ENCODE assay signal across 8 mouse cellular contexts in genomic region chr16:58523044-58523859, GRCm38 (mm10). TPM values are rescaled to one million over a fixed set of nuclear protein-coding genes. Genes with fewer than 3 reads are reported as not detected.
DNase-seq lines count a peak whose midpoint lies in the region; ATAC-seq and TF ChIP-seq lines count a peak whose summit lies in the region.

No protein-coding gene starts in this region.

- under 1% methylated on average over 58 of the region's 58 CpGs for WGBS in forebrain, embryonic 10.5 days
- WGBS in heart, embryonic 14.5 days, result under 1% methylated on average over 57 of the region's 58 CpGs
- under 1% methylated on average over 57 of the region's 58 CpGs for WGBS in kidney, postnatal 0 days
- whole genome bisulfite sequencing in lung, embryonic 16.5 days, result under 1% methylated on average over 58 of the region's 58 CpGs

- DNase-seq in forebrain, embryonic 10.5 days (ENCODE audit: extremely low spot score, low spot score), result peak; percentile 71
- DNase-seq in kidney, postnatal 0 days (ENCODE audit: low spot score), result peak; percentile 93
- DNase-seq in ovary, adult 18-20 months (ENCODE audit: low spot score), result peak; percentile 51
- DNase-seq in thymus, postnatal 0 days (ENCODE audit: low spot score), result peak; percentile 50

- peak overlapping the region; percentile 96 for H3K9ac ChIP-seq in heart, embryonic 14.5 days (ENCODE audit: low read length)
- peak overlapping the region; percentile 91 for H3K9ac ChIP-seq in kidney, postnatal 0 days (ENCODE audit: low read depth, low read length)
- H3K9ac ChIP-seq in lung, embryonic 16.5 days (ENCODE audit: low read length), result peak overlapping the region; percentile 90

- peaks cover 51% of the 10 kb centered on the region for H3K27me3 ChIP-seq in E14TG2a.4 (ENCODE audit: insufficient read depth, low read length)
- peaks cover 19% of the 10 kb centered on the region for H3K27me3 ChIP-seq in forebrain, embryonic 10.5 days (ENCODE audit: poor library complexity, severe bottlenecking)
- no peaks in the 10 kb centered on the region for H3K27me3 ChIP-seq in heart, embryonic 14.5 days (ENCODE audit: control insufficient read depth, insufficient read depth, low read length)
- H3K27me3 ChIP-seq in kidney, postnatal 0 days (ENCODE audit: insufficient read depth, low read length), result no peaks in the 10 kb centered on the region
- no peaks in the 10 kb centered on the region for H3K27me3 ChIP-seq in lung, embryonic 16.5 days (ENCODE audit: control insufficient read depth, insufficient read depth, low read depth, low read length)

- H3K9me3 ChIP-seq in E14TG2a.4 (ENCODE audit: low read length), result no peaks in the 10 kb centered on the region
- peaks cover 8% of the 10 kb centered on the region for H3K9me3 ChIP-seq in forebrain, embryonic 10.5 days
- H3K9me3 ChIP-seq in heart, embryonic 14.5 days (ENCODE audit: control insufficient read depth, low read length), result no peaks in the 10 kb centered on the region
- H3K9me3 ChIP-seq in kidney, postnatal 0 days (replicated peaks; ENCODE audit: low read length), result no peaks in the 10 kb centered on the region
- peaks cover 4% of the 10 kb centered on the region; the same call in 1 of the 2 replicates for H3K9me3 ChIP-seq in lung, embryonic 16.5 days (ENCODE audit: control insufficient read depth, low read length)

- peak overlapping the region; percentile 88 for H3K4me3 ChIP-seq in E14TG2a.4 (replicated peaks; ENCODE audit: low read length)
- H3K4me3 ChIP-seq in brown adipose tissue, adult 24 weeks (ENCODE audit: insufficient read depth, low read depth, low read length), result peak overlapping the region; percentile 70
- H3K4me3 ChIP-seq in forebrain, embryonic 10.5 days, result peak overlapping the region; percentile 82
- H3K4me3 ChIP-seq in heart, embryonic 14.5 days (ENCODE audit: control insufficient read depth in 1 of 2, insufficient read depth in 1 of 2, low read depth in 1 of 2, low read length in 2 of 2), result peak overlapping the region; percentile 90 to 92
- H3K4me3 ChIP-seq in kidney, postnatal 0 days (replicated peaks; ENCODE audit: low read depth, low read length), result peak overlapping the region; percentile 84
- peak overlapping the region; percentile 82 for H3K4me3 ChIP-seq in lung, embryonic 16.5 days (ENCODE audit: low read length)

- no peaks in the 10 kb centered on the region for H3K36me3 ChIP-seq in E14TG2a.4 (ENCODE audit: insufficient read depth, low read length)
- no peaks in the 10 kb centered on the region for H3K36me3 ChIP-seq in forebrain, embryonic 10.5 days (replicated peaks)
- no peaks in the 10 kb centered on the region for H3K36me3 ChIP-seq in heart, embryonic 14.5 days (ENCODE audit: control insufficient read depth, insufficient read depth, low read length)
- H3K36me3 ChIP-seq in kidney, postnatal 0 days (ENCODE audit: insufficient read depth, low read length), result no peaks in the 10 kb centered on the region
- H3K36me3 ChIP-seq in lung, embryonic 16.5 days (ENCODE audit: control insufficient read depth, insufficient read depth, low read length), result no peaks in the 10 kb centered on the region

- peak overlapping the region; percentile 88 for H3K4me2 ChIP-seq in heart, embryonic 14.5 days (ENCODE audit: low read length)
- H3K4me2 ChIP-seq in kidney, postnatal 0 days (ENCODE audit: low read length), result peak overlapping the region; percentile 66
- H3K4me2 ChIP-seq in lung, embryonic 16.5 days (ENCODE audit: low read depth, low read length), result peak overlapping the region; percentile 96

- no peak for TF ChIP-seq CTCF in E14TG2a.4 (conservative IDR thresholded peaks at IDR 0.05; ENCODE audit: low read length)
- TF ChIP-seq CTCF in kidney, postnatal 0 days (IDR thresholded peaks at IDR 0.05; ENCODE audit: low read depth), result no peak

- ATAC-seq in heart, embryonic 14.5 days (ENCODE audit: insufficient number of reproducible peaks, insufficient read depth, low FRiP score, low read depth), result peak; percentile 87
- ATAC-seq in kidney, postnatal 0 days (replicated peaks; ENCODE audit: low FRiP score, low read depth), result peak; percentile 84
- peak; percentile 90 for ATAC-seq in lung, embryonic 16.5 days (ENCODE audit: low read depth)

- H3K27ac ChIP-seq in brown adipose tissue, adult 24 weeks (replicated peaks; ENCODE audit: low read depth, low read length), result peak overlapping the region; percentile 93
- H3K27ac ChIP-seq in forebrain, embryonic 10.5 days, result peak overlapping the region; percentile 89
- H3K27ac ChIP-seq in heart, embryonic 14.5 days (replicated peaks in 1 of 2; ENCODE audit: control insufficient read depth in 1 of 2, insufficient read depth in 1 of 2, low read depth in 2 of 2, low read length in 2 of 2), result peak overlapping the region; percentile 84 to 88
- peak overlapping the region; percentile 93 for H3K27ac ChIP-seq in kidney, postnatal 0 days
- H3K27ac ChIP-seq in lung, embryonic 16.5 days (ENCODE audit: low read length), result peak overlapping the region; percentile 86

- peaks cover 16% of the 10 kb centered on the region for H3K4me1 ChIP-seq in E14TG2a.4 (replicated peaks; ENCODE audit: low read depth, low read length)
- H3K4me1 ChIP-seq in brown adipose tissue, adult 24 weeks (ENCODE audit: control insufficient read depth, insufficient read depth, insufficient read length, low read length), result peaks cover 16% of the 10 kb centered on the region; the same call in 1 of the 2 replicates
- peaks cover 32% of the 10 kb centered on the region for H3K4me1 ChIP-seq in forebrain, embryonic 10.5 days
- peaks cover 2 to 7% of the 10 kb centered on the region in 2 experiments; a peak in 2 of 4 replicates for H3K4me1 ChIP-seq in heart, embryonic 14.5 days (ENCODE audit: control insufficient read depth in 2 of 2, insufficient read depth in 2 of 2, low read length in 2 of 2)
- H3K4me1 ChIP-seq in kidney, postnatal 0 days (replicated peaks; ENCODE audit: insufficient read depth, low read length), result no peaks in the 10 kb centered on the region
- peaks cover 6% of the 10 kb centered on the region for H3K4me1 ChIP-seq in lung, embryonic 16.5 days (replicated peaks; ENCODE audit: control insufficient read depth, insufficient read depth, low read length)

RNA-seq across cellular contexts. Expression of gene St3gal6, which starts 0.8 kb away (rescaled TPM):
- polyA plus RNA-seq in brown adipose tissue, adult 24 weeks (2012; ENCODE audit: insufficient read depth, insufficient read length, missing spikeins), result 39.7 and 40.3 TPM in 2 replicates
- polyA plus RNA-seq in forebrain, embryonic 10.5 days (2016; fragmentation: Nextera tagmentation; extraction: Ambion mirVana), result 9.3 and 10.6 TPM in 2 replicates
- polyA plus RNA-seq in heart, embryonic 14.5 days (2014; fragmentation: Nextera tagmentation; extraction: Ambion mirVana), result 11.4 and 16.0 TPM in 2 replicates
- polyA plus RNA-seq in kidney, postnatal 0 days (2015; fragmentation: Nextera tagmentation; extraction: Ambion mirVana), result 93.6 and 93.8 TPM in 2 replicates
- 33.7 and 34.7 TPM in 2 replicates for polyA plus RNA-seq in lung, embryonic 16.5 days (2015; fragmentation: Nextera tagmentation; extraction: Ambion mirVana)
- polyA plus RNA-seq in thymus, postnatal 0 days (2015; fragmentation: Nextera tagmentation; extraction: Ambion mirVana), result 18.7 and 20.4 TPM in 2 replicates

Comparison
In these comparisons a context has a peak if more than half of its experiments do, and no peak if none do; other contexts are left out.
1. Peak in every context shown above with its lines: DNase-seq, ATAC-seq, H3K4me3 ChIP-seq and H3K27ac ChIP-seq.